Mouse (Mus musculus) WW6 (cell line): Measurements from ENCODE around the gene Klk5.

Experiments used
- DNase-seq: peaks from one replicate; pipeline ENCODE4 v3.0.0-alpha.2; 2013; ENCODE audit warnings: low read depth, low spot score

Klk5 gene

DNA sequence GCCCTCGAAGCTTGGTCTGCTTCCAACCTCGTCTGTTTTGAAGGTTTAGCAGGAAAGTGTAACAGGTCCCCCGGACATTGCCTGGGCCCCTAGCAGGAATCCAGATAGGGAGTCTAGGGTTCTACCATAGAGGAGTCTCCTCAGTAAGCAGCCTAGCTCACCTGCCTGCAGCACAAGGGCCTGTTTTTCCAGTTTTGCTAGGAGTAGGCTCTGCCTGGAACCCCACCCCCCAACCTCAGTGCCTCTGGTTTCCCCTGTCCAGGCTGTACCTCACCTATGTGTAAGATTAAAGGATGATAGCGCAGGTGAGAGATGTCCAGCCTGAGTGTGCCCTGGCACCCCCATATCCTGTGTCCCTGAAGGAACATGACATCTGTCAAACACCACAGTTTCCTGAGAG, 34.7 kb downstream of the Klk5 start:
- no peak for DNase-seq

DNA sequence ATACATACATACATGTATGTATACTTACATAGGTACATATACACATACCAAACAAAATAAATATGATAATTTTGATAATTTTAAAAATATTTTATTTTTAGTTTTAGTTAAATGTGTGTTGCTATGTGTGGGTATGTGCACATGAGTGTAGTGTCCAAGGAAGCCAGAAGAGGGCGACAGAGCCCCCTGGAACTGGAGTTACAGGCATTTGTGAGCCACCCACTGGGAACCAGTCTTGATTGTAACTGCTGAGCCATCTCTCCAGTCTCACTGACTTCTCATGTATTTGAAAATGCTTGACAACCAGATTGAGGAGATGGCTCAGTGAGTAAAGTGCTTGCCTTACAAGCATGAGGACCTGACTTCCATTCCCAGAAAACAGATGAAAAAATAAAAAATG, 36.5 kb downstream of the Klk5 start:
- DNase-seq = no peak

DNA sequence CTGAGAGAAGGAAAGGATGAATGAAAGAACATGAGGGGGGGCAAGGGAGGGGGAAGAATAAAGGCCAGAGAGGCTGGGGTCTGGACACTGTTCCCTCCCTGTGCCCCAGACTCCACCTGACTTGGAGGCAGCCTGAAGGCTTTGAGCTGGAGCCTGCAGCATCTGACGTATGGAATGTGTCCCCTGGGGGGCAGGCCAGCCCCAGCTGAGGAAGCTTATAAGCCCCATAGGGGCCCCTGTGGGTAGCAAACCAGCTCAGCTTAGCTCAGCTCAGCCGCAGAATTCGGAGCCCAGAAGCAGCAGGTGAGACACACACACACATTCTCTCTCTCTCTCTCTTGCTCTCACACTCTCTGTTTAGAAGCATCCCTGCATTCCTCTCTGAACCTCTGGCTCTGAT, 39.1 kb downstream of the Klk5 start, which contains the start of gene Klk4:
TSS of gene Klk4 (plus strand) at position 249 of the 400 bp plus-strand sequence.
- DNase-seq = no peak

DNA sequence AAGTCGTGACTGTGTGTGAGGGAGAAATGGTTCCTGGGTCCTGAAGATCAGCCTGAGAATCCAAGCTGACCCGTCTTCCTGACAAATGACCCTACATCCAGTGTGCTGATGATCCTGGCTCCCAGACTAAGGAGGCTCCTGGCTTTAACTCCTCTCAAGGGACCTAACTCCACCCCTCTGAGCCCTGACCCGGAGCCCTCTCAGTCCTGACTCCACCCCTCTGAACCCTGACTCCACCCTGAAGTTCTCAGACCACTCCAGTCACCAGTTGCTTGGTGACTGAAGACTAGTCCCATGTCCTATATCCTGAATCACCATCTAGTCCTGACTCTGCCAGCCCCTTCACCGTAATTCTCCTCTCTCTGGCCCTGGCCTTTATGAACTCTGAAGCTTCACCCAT, 40.6 kb downstream of the Klk5 start:
- no peak for DNase-seq

DNA sequence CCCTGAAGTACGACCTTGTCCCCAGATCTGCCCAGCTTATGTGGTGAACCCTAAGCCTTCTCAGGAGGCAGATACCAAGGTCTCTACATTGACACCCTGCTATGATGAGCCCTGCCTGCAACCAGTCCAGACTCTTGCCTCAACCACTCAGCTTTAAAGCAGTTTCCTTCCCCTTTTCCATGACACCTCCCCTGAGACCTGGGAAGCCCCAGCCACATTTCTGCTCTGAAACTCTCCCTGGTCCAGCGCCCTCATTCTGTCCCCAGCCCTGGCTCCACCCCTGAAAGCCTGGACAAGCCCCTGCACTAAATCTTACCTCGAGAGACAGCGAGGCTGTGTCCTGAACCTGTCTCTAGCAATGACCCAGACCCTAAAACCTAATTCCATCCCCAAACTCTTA, 41.0 kb downstream of the Klk5 start:
- DNase-seq = no peak

DNA sequence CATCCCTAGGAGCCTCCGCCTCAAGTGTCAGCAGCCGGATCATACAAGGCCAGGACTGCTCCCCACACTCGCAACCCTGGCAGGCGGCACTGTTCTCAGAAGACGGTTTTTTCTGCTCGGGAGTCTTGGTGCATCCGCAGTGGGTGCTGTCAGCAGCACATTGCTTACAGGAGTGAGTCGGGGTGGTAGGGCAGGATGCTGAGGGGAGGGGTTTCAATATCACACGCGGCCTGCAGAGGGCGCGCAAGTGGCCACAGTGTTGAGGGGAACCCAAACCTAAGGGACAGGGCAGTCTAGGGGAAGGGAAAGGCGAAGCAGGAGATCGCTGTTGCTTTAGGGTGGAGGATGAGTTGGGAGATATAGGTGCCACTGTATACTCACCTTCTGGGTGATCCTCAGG, 41.8 kb downstream of the Klk5 start:
- DNase-seq = peak; percentile 40

DNA sequence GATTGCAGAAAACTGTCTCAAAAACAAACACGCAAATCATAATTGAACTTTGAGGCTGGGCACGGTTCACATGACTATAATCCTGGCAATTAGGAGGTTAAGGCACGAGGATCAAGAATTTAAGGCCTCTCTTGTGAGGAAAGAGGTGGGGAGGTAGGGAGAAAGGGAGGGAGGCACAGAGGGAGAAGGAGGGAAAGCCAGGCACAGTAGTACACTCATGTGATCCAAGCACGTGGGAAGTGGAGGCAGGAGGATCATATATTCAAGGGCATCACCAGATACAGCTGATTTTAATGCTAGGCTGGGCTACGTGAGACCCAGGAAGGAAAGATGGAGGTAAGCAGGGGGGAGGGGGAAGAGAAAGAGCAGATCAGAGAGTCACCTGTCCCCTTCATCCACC, 49.6 kb downstream of the Klk5 start:
- DNase-seq = no peak

DNA sequence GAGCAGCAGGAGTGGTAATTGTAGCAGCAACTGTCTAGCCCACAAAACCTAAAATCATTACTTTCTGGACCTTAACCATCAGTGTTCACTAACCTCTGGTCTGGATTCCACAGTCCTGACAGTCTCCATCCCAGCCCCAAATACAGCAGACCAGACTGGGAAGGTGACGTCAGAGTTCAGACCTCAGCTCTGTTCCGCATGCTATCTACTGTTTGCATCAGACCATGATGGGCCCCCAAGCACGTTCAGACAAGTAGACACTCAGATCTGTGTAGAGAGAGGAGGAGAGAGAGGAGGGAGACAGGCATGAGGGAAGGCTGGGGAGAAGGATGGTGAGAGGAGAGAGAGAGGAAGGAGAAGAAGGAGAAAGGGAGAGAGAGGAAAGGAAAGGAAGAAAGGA, 50.0 kb downstream of the Klk5 start:
- no peak for DNase-seq

DNA sequence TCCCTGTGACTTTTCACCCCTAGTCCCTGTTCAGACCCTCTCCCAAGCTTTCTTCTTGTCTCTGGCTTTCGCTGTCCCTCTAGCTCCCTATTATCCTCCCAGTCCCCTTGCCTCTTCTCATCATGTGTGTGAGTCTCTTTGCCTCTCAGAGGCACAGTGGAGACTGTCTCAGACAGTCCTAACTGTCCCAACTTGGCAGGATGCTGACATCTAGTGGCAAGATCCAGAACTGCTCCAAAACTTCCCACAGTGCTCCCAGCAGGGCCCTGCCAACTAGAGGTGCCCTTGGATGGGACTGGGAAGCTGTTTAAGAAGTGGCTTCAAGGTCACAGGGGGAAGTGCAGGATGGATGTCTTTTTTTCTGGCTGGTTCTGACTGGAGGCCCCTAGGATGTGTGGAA, 53.1 kb downstream of the Klk5 start:
- peak; percentile 65 for DNase-seq
